Mouse (Mus musculus) layer of hippocampus, adult 2 months (tissue): ENCODE measurements around the gene Frmpd3. TPM values are rescaled to one million over a fixed set of nuclear protein-coding genes. Genes with fewer than 3 reads are reported as not detected.

ENCODE experiments used
- DNase-seq, 2 experiments: peaks; one replicate each; pipeline ENCODE4 v3.0.0; 2022; ENCODE audit warnings: low spot score in 2 of 2
- H3K27ac ChIP-seq: fragments of 200-600 bp; 2 replicates; pipeline ENCODE4 v1.8.1; 2022
- H3K4me3 ChIP-seq: fragments of 200-600 bp; 2 replicates; pipeline ENCODE4 v1.8.1; 2022; ENCODE audit warnings: mild to moderate bottlenecking
- CTCF ChIP-seq: fragments of 200-600 bp; conservative IDR thresholded peaks from 2 replicates; pipeline ENCODE4 v1.8.1; 2022; ENCODE audit warnings: antibody characterized with exemption, mild to moderate bottlenecking, moderate library complexity
- total RNA-seq, 2 experiments: library from RNA; stranded (reverse); gene quantifications; 2 replicates each; pipeline ENCODE4 v1.2.3; 2021

The Frmpd3 gene
- total RNA-seq, 2 experiments from 2014 or later = 29.3 to 30.4 TPM

GRCm38 (mm10) chrX:140418467-140418866 is 76.4 kb downstream of the Frmpd3 start:
- TF ChIP-seq CTCF = no peak
- DNase-seq = peak in 1 of 2 experiments; percentile 19

GRCm38 (mm10) chrX:140427124-140427523 is 85.1 kb downstream of the Frmpd3 start:
- no peak for TF ChIP-seq CTCF
- no peak for DNase-seq
- Histone ChIP-seq H3K27ac (no peak overlapping the region), H3K4me3 (no peak overlapping the region)

More at GRCm38 (mm10) chrX:140418467-140418866, 76.4 kb downstream of the Frmpd3 start:
- H3K4me3 ChIP-seq = no peak overlapping the region
- H3K27ac ChIP-seq = no peak overlapping the region

GRCm38 (mm10) chrX:140428252-140428651 is 86.2 kb downstream of the Frmpd3 start:
- TF ChIP-seq CTCF = peak; percentile 40
- H3K4me3 ChIP-seq = no peak overlapping the region
- DNase-seq = no peak
- H3K27ac ChIP-seq = no peak overlapping the region

- TF ChIP-seq CTCF = no peak
- no peak overlapping the region for H3K27ac ChIP-seq
- H3K4me3 ChIP-seq = no peak overlapping the region
- DNase-seq = no peak
Observed at GRCm38 (mm10) chrX:140429985-140430384, 87.9 kb downstream of the Frmpd3 start.

- Histone ChIP-seq H3K4me3 (no peak overlapping the region), H3K27ac (no peak overlapping the region)
- DNase-seq = no peak
- no peak for TF ChIP-seq CTCF
Observed at GRCm38 (mm10) chrX:140430506-140430905, 88.4 kb downstream of the Frmpd3 start.

- no peak for DNase-seq
- H3K27ac ChIP-seq = no peak overlapping the region
- TF ChIP-seq CTCF = no peak
- H3K4me3 ChIP-seq = no peak overlapping the region
Observed at GRCm38 (mm10) chrX:140431981-140432380, 89.9 kb downstream of the Frmpd3 start.

- Histone ChIP-seq H3K27ac (no peak overlapping the region), H3K4me3 (no peak overlapping the region)
- no peak for TF ChIP-seq CTCF
- no peak for DNase-seq
Observed at GRCm38 (mm10) chrX:140432786-140433185, 90.7 kb downstream of the Frmpd3 start.

GRCm38 (mm10) chrX:140437906-140438305 is 95.8 kb downstream of the Frmpd3 start:
- no peak for TF ChIP-seq CTCF
- H3K4me3 ChIP-seq = no peak overlapping the region
- DNase-seq = no peak
- no peak overlapping the region for H3K27ac ChIP-seq

- no peak for TF ChIP-seq CTCF
- no peak for DNase-seq
- no peak overlapping the region for H3K4me3 ChIP-seq
- H3K27ac ChIP-seq = no peak overlapping the region
Observed at GRCm38 (mm10) chrX:140445551-140445950, 103.5 kb downstream of the Frmpd3 start.

GRCm38 (mm10) chrX:140450071-140450470 is 108.0 kb downstream of the Frmpd3 start:
- no peak for DNase-seq
- TF ChIP-seq CTCF = no peak

GRCm38 (mm10) chrX:140456279-140456731 is 114.2 kb downstream of the Frmpd3 start, which contains the start of gene Prps1:
Gene Prps1 (plus strand): TSS chrX:140456613.
- DNase-seq = peak; percentile 79 to 81
- H3K4me3 ChIP-seq = peak within 1 kb of the TSS; percentile 56
- peak within 1 kb of the TSS; percentile 72 for H3K27ac ChIP-seq
- no peak for TF ChIP-seq CTCF

More at GRCm38 (mm10) chrX:140450071-140450470, 108.0 kb downstream of the Frmpd3 start:
- Histone ChIP-seq H3K27ac (no peak overlapping the region), H3K4me3 (no peak overlapping the region)

- Histone ChIP-seq H3K4me3 (peak overlapping the region; percentile 56), H3K27ac (peak overlapping the region; percentile 72)
- peak in 1 of 2 experiments; percentile 21 for DNase-seq
- no peak for TF ChIP-seq CTCF
Observed at GRCm38 (mm10) chrX:140456751-140457491, 114.9 kb downstream of the Frmpd3 start.

- no peak for TF ChIP-seq CTCF
- Histone ChIP-seq H3K4me3 (peak overlapping the region; percentile 56), H3K27ac (no peak overlapping the region; the same call in 1 of the 2 replicates)
- no peak for DNase-seq
Observed at GRCm38 (mm10) chrX:140457502-140457901, 115.4 kb downstream of the Frmpd3 start.

GRCm38 (mm10) chrX:140478231-140478630 is 136.2 kb downstream of the Frmpd3 start:
- H3K4me3 ChIP-seq = no peak overlapping the region
- no peak for TF ChIP-seq CTCF
- no peak overlapping the region for H3K27ac ChIP-seq
- no peak for DNase-seq
